Mouse (Mus musculus) olfactory bulb, adult 2 months (tissue): ENCODE measurements at regions not wholly inside any gene's neighbourhood (a gene's known extent, or its start where the extent isn't known, plus 50 kb on each side); places are given as distances from the start of the nearest gene placed in this dataset.
"Not testable (repeated sequence)": the region's sequence is repeated elsewhere in the genome, so short reads cannot be mapped to it uniquely, and the experiment has no call there.

Experiments used
- H3K27ac ChIP-seq: fragments of 200-500 bp; 2 replicates; pipeline ENCODE4 v1.5.1; 2012; ENCODE audit warnings: low read depth, low read length; ENCODE audit not compliant: insufficient read depth
- H3K4me1 ChIP-seq: fragments of 200-500 bp; 2 replicates; pipeline ENCODE4 v1.6.1; 2012; ENCODE audit warnings: low read length; ENCODE audit not compliant: control insufficient read depth, insufficient read depth
- H3K4me3 ChIP-seq: fragments of 200-500 bp; 2 replicates; pipeline ENCODE4 v1.5.1; 2012; ENCODE audit warnings: mild to moderate bottlenecking, low read depth, low read length, moderate library complexity; ENCODE audit not compliant: insufficient read depth
- CTCF ChIP-seq: fragments of 200-500 bp; IDR thresholded peaks from 2 replicates; pipeline ENCODE4 v1.5.1; 2012; ENCODE audit warnings: low read depth, mild to moderate bottlenecking, low read length, moderate library complexity; ENCODE audit not compliant: insufficient read depth
- POLR2A ChIP-seq: fragments of 200-500 bp; IDR thresholded peaks from 2 replicates; pipeline ENCODE4 v1.6.1; 2012; ENCODE audit warnings: mild to moderate bottlenecking, low read depth, low read length, moderate library complexity; ENCODE audit not compliant: insufficient read depth
- WGBS: fragments of 180-500 bp; shearing (Covaris S2); methylation state at CpG from one replicate; pipeline ENCODE4 v1.1.7; 2018; 5-methylcytosine and 5-hydroxymethylcytosine counted together

DNA sequence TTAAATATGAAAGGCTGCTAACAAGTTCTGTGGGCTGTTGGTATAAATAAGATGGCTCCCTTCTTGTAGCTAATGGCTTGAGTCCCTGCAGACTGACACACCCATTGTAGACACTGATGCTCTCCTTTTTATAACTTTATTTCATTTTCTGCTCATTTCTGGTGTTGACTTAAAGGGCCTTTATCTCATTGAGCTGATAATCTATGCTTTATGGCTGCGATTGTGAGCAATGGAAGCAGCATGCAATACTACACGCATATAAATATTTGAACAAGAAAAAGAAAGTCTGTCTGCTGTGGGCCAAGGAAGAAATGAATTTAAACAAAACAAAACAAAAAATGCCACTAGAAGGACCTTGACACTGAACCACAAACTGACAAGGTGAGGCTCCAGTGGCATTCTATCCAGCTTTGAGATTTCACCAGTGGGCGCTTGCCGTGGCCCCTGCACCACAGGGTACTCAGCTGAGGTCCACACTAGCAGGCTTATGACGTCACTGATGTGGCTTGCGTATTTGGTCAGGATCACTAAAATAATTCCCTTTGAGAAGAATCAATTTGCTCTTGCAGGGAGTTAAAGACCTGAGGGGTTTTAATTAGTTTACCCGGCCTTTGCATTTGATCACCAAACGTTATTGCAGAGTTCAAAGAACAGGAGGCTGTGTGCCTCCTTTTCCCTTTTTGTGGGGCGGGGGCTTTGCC is 78.8 kb downstream of the Foxa2 start:
- Histone ChIP-seq H3K27ac (no peak overlapping the region), H3K4me3 (no peak overlapping the region), H3K4me1 (no peaks in the 10 kb centered on the region)
- WGBS, result 50% methylated on average over 9 of the region's 9 CpGs
- TF ChIP-seq POLR2A (no peak), CTCF (no peak)

DNA sequence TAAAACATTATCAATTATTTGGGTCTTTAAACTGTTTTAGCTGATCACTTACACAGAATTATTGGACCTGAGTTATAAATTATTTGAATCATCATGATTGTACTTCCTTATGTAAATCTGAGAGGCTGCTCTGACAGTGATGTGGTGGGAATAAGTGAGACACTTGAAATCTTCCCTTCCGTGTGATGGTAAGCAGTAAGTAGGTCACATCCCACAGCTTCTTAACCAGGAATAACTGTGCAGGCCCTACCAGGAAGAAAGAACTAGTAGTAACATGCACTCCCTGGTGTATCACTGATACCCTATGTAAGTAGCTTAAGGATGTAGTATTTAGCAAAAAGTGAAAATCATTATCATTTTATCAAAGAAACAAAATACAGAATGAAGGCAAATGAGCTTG is 83.5 kb downstream of the Foxa2 start:
- H3K4me1 ChIP-seq, H3K27ac ChIP-seq, H3K4me3 ChIP-seq: not testable (repeated sequence)
- 83% methylated on average over 1 of the region's 1 CpGs for WGBS

DNA sequence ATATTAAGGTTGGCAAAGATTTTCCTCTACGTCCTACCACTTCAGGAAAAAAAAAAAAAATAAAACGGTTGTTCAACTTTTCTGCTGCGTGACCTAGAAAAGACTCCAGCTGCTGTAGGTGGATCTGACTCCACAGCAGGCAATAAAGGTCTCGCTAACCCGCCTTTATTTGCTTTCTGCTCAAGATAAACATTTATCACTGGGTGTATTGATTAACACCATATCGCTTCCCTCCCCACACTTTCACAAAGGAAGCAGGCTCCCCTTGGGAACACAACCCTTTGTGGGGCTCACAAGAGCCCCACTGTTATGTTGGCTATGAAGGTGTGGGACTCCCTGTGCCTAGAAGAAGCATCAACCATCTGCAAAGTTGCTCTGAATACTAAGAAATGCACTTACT is 85.1 kb downstream of the Foxa2 start:
- no peak overlapping the region for H3K27ac ChIP-seq
- TF ChIP-seq CTCF (no peak), POLR2A (no peak)
- H3K4me3 ChIP-seq, result no peak overlapping the region
- no peaks in the 10 kb centered on the region for H3K4me1 ChIP-seq
- 53% methylated on average over 6 of the region's 6 CpGs for WGBS

DNA sequence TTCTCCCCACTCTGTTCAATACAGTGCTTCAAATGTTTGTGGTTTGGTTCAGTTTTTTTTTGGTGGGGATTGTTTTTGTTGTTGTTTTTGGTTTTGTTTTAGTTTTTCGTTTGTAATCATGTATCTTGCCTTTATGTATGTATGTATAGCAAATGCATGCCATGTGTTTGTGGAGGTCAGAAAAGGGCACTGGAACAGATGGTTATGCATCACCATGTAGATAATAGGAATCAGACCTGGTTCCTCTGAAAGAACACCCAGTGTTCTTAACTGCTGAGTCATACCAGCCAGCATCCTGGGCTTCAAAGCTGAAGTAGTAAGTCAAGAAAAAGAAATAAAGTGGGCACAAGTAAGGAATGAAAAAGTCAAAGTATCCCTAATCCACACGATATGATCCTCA is 92.6 kb downstream of the Foxa2 start:
- Histone ChIP-seq H3K27ac (no peak overlapping the region), H3K4me1 (no peaks in the 10 kb centered on the region), H3K4me3 (no peak overlapping the region)
- WGBS, result 76% methylated on average over 2 of the region's 2 CpGs
- no peak for TF ChIP-seq POLR2A
- no peak for TF ChIP-seq CTCF

DNA sequence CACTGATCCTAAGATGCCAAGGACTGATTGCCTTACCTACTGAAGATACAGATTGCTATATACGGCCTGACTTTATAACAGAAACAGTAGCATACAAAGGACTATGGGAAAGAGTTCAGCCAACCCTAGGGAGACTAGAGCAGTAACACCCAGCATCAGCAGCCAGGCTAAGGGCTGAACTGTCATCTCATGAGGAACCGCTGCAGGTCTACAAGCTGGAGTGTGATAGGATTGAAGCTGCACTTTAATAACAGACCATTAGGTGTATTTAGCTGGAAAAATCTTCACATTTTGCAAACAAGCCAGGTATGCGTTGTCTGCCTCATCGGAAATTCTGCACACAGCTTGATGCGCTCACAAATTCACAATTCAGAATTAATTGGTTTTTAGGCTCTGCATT is 95.5 kb downstream of the Foxa2 start:
- TF ChIP-seq CTCF (no peak), POLR2A (no peak)

DNA sequence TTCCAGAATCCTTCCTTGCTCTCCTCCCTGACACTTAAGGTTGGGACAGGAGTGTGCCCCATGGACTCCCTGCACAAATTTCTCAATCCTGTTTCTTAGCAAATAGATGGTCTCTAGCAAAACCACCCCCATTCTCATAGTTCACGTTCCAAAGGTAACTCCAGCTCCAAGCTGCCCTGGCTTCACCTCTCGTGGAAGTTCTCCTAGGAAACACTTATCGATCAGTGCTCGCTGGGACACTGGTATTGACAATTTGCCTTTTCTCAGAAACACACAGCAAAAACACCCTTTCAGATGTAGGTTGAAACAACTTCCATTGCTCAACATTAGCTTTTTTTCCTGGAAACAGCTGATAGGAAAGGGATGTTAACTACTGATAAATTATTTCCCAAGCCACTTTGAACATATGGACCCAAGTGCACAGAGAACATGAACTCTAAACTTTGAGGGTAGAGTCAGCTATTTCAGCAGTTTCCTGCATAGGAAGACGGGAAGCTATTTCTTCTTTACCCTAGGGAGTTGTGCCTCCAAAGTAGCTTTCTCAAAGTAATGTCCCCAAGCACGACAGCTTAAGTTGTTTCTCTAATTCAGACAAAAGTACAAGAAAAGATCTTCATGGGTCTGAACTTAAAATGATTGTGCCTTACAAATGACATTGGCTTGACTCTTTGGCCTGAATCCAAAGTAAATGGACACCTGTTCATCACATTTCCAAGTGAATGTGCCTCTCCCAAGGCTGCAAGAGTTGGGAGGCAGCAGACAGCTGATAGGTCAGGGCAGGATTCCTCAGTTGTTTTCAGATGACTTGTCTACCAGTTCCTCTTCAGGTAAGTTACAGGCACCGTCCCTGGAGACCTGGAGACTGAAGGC is 102.4 kb downstream of the Foxa2 start:
- Histone ChIP-seq H3K4me1 (no peaks in the 10 kb centered on the region), H3K27ac (no peak overlapping the region), H3K4me3 (no peak overlapping the region)
- 88% methylated on average over 7 of the region's 7 CpGs for WGBS
- TF ChIP-seq CTCF (no peak), POLR2A (no peak)

More for the DNA sequence above, 95.5 kb downstream of the Foxa2 start:
- H3K27ac ChIP-seq, result no peak overlapping the region
- no peak overlapping the region for H3K4me3 ChIP-seq
- no peaks in the 10 kb centered on the region for H3K4me1 ChIP-seq
- 86% methylated on average over 5 of the region's 5 CpGs for WGBS

DNA sequence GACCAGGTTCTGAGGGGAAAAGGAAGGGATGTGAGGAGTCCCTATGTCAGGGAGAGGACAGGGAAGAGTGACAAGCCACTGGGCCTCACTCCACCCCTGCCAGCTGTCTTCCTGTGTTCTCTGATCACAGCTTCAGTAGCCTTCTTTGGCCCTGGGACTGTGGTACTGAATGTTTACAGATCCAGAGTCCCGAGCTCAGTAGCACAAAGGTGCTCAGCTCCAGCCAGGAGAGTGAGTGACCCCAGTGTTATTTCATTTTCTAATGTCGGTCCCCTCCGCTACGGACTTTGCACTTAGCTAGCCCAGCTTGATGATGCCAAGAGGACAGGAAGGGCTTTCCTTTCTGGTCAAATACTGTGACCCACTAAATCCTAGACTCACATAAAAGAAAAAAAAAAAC is 104.2 kb downstream of the Foxa2 start:
- Histone ChIP-seq H3K27ac (no peak overlapping the region), H3K4me1 (no peaks in the 10 kb centered on the region), H3K4me3 (no peak overlapping the region)
- TF ChIP-seq CTCF (no peak), POLR2A (no peak)
- WGBS, result 79% methylated on average over 4 of the region's 4 CpGs

DNA sequence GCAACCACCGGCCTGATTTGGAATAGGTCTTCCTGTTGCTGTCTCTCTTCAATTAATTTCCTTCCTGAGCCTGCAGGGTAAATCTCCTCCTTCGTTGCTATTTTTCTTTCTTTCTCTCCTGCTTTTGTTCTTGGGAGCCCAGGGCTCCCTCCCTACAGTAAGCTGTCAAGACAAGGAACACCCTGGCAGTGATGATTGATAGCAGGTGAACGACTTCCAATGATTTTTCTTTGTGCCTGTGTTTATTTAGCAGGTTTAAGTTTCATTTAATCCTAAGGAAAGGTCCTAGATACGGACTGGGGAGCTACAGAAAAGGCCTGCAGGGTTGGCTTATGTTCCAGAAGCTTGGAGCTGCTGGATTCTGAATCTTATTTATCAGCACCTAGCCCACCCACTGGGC is 105.5 kb downstream of the Foxa2 start:
- 32% methylated on average over 4 of the region's 4 CpGs for WGBS
- no peaks in the 10 kb centered on the region for H3K4me1 ChIP-seq
- no peak overlapping the region for H3K27ac ChIP-seq
- no peak overlapping the region for H3K4me3 ChIP-seq
- no peak for TF ChIP-seq POLR2A
- no peak for TF ChIP-seq CTCF

DNA sequence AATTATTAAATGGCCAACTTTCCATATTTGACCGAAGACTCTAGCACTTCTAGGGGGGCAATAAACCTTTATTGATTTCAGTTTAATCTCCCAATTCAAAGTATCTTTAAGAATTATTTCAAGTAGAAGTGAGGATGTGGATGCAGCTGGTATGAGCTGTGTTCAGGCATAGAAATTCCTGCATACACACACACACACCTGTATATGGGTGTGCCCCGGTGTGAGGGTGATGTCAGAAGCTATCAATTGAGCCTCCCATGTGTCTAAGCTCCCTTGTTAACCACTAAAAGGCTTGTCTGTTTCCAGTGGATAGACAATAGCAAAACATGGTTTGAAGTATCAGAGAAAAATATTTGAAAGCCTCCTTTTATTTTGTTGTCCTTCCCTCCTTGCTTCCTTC is 114.3 kb downstream of the Foxa2 start:
- TF ChIP-seq POLR2A (no peak), CTCF (no peak)
- Histone ChIP-seq H3K27ac (no peak overlapping the region), H3K4me3 (no peak overlapping the region), H3K4me1 (peaks cover 2% of the 10 kb centered on the region; the same call in 1 of the 2 replicates)
- 84% methylated on average over 2 of the region's 2 CpGs for WGBS
